Mouse (Mus musculus) erythroblast, embryonic 14.5 days (primary cell): Measurements from ENCODE around the gene Tmem108. TPM values are rescaled to one million over a fixed set of nuclear protein-coding genes. Genes with fewer than 3 reads are reported as not detected.

Experiments used
- H3K27me3 ChIP-seq: 2 replicates; pipeline ENCODE4 v1.6.1; 2012; ENCODE audit warnings: inconsistent platforms; ENCODE audit not compliant: control insufficient read depth
- H3K36me3 ChIP-seq: 2 replicates; pipeline ENCODE4 v1.6.1; 2012; ENCODE audit warnings: mild to moderate bottlenecking, inconsistent platforms; ENCODE audit not compliant: control insufficient read depth
- H3K4me1 ChIP-seq: 2 replicates; pipeline ENCODE4 v1.6.1; 2012; ENCODE audit warnings: inconsistent platforms; ENCODE audit not compliant: control insufficient read depth
- H3K4me3 ChIP-seq: replicated peaks from 2 replicates; pipeline ENCODE3; 2012; ENCODE audit warnings: moderate library complexity, mild to moderate bottlenecking, inconsistent platforms
- H3K9me3 ChIP-seq: 2 replicates; pipeline ENCODE4 v1.6.1; 2012; ENCODE audit warnings: low read length, inconsistent platforms, mixed read lengths; ENCODE audit not compliant: control insufficient read depth
- GATA1 ChIP-seq: IDR thresholded peaks from 2 replicates; pipeline ENCODE4 v1.6.1; 2012; ENCODE audit warnings: low read length, inconsistent platforms, mixed read lengths
- TAL1 ChIP-seq: IDR thresholded peaks from 3 replicates; pipeline ENCODE4 v1.6.1; 2012; ENCODE audit warnings: low read length, inconsistent platforms, mixed read lengths
- polyA plus RNA-seq: library from polyadenylated mRNA; stranded (reverse); fragments of >175 nt; gene quantifications from 2 replicates; pipeline ENCODE4 v1.2.3, GENCODE M21; 2012

Gene Tmem108
- polyA plus RNA-seq, 1 experiment: not detected

DNA sequence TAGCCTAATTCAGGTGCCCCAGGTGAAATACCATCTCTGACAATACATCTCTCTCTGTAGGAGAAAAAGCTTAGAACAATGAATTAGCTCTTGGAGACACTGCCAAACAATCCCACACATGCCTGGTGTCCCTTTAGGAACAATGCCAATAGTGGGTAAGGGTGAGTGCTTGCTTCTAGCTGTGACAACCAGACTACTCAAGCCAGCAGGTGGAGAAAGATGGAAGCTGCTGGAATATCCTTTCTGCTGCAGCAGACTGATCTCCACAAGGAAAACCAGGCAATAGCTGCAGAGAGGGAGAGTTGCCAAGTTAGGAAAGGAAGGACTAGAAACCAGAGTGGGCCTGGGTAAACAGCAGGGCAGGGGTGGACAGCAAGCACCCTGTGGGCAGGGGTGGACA, 67.8 kb downstream of the Tmem108 start:
- Histone ChIP-seq H3K36me3 (no peaks in the 10 kb centered on the region), H3K4me1 (no peaks in the 10 kb centered on the region), H3K27me3 (no peaks in the 10 kb centered on the region), H3K4me3 (no peak overlapping the region), H3K9me3 (peaks cover 11% of the 10 kb centered on the region)
- TF ChIP-seq GATA1 (no peak), TAL1 (no peak)

DNA sequence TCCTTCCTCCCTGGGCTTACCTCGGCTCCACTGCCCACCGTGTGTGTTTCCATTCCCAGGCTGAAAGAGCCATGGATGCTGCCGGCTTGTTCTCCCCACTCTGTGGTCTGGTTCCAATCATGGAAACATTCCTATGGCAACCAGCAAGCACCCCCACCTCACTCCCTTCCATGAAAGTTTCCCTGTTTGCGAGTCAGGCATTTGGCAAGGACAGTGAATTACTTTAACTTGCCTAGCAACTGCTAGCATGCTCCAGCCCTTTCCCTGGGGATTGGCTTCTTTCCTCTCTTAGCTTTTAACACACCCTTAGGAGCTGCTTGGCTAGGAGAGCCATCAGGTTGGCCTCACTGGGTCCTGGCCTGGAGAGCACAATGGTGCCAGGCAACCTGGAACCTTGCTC, 68.9 kb downstream of the Tmem108 start:
- Histone ChIP-seq H3K27me3 (no peaks in the 10 kb centered on the region), H3K9me3 (peaks cover 11% of the 10 kb centered on the region), H3K4me3 (no peak overlapping the region), H3K36me3 (no peaks in the 10 kb centered on the region), H3K4me1 (no peaks in the 10 kb centered on the region)
- no peak for TF ChIP-seq GATA1
- no peak for TF ChIP-seq TAL1

DNA sequence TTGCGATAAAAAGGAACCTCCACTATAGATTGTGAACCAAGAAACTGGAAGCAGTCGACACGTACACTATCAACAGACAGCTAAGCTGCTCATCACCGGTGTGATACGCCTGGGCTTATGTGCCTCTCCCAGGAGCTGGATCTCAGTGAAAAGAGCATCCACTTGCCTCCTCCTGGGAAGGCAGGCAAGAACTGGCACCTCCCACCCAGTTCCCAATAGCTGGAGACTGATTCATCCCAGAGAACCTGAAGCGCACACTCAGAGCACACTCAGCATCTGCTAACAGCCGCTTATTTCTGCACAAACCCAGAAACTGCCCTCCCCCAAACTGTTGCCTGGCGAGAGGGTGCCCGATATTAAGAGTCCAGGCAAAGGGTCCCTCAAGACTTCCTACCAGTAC, 69.8 kb downstream of the Tmem108 start:
- no peak overlapping the region for H3K4me3 ChIP-seq
- TF ChIP-seq GATA1 (no peak), TAL1 (no peak)
- no peaks in the 10 kb centered on the region for H3K4me1 ChIP-seq
- no peaks in the 10 kb centered on the region for H3K36me3 ChIP-seq
- peaks cover 9% of the 10 kb centered on the region for H3K9me3 ChIP-seq
- H3K27me3 ChIP-seq: no peaks in the 10 kb centered on the region

DNA sequence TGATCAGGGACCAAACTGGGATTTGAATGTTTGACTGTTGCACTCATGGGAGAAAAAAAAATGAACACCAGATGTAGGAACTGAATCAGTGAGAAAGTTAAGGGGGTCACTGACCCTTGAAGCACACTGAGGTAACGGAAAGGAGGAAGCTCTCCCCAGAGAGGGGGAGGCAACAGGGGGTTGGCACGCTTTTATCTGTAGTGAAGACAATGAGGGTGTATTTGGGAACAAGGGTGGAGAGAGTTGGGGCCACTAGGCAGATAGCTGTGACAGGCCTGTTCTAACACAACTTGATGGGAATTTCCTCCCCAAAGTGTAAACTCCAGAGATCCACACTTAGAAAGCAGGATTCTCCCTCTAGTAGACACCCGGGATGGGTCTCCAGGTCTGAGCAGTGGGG, 71.2 kb downstream of the Tmem108 start:
- TF ChIP-seq GATA1: no peak
- no peak for TF ChIP-seq TAL1
- no peaks in the 10 kb centered on the region for H3K27me3 ChIP-seq
- peaks cover 5% of the 10 kb centered on the region for H3K9me3 ChIP-seq
- no peaks in the 10 kb centered on the region for H3K36me3 ChIP-seq
- H3K4me3 ChIP-seq: no peak overlapping the region
- H3K4me1 ChIP-seq: no peaks in the 10 kb centered on the region

DNA sequence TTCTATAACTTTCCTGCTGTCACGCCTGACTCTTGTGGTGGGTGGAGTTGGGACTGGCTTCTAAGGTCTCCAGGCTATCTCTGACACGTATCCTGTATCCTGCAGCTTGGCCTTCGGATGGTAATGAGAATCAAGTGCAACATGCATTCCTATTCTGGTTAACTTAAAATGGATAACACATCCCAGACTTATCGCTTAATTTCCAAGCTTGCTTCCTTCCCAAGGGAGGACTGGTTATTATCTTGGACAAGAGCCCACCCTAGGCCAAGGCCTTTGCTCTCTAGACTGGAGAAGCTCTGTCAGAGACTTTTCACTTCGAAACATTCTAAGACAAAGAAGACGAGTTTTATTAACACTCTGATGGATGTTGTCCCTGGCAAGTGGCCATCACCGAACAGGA, 71.9 kb downstream of the Tmem108 start:
- H3K27me3 ChIP-seq: no peaks in the 10 kb centered on the region
- H3K36me3 ChIP-seq: no peaks in the 10 kb centered on the region
- no peak overlapping the region for H3K4me3 ChIP-seq
- peaks cover 2% of the 10 kb centered on the region; the same call in 1 of the 2 replicates for H3K9me3 ChIP-seq
- TF ChIP-seq TAL1 (no peak), GATA1 (no peak)
- no peaks in the 10 kb centered on the region for H3K4me1 ChIP-seq

DNA sequence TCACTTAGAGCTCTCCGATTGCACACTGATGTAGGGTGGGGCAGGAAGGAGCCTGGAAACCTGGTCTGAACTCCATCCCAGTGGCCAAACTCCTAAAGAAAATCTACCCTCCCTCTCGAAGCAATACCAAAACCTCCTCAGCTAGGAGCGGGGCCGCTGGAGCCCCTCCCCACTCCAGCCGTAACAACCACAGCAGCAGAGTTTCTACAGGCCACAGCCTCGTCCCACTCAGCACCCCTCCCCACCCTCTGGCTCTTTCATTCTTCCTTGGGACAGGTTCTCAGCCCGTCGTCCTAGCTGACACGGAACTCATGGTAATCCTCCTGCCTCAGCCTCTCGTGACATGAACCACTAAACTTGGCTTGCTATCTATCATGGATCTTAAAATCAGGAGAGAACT, 72.6 kb downstream of the Tmem108 start:
- Histone ChIP-seq H3K27me3 (no peaks in the 10 kb centered on the region), H3K36me3 (no peaks in the 10 kb centered on the region)
- TF ChIP-seq TAL1 (no peak), GATA1 (no peak)

DNA sequence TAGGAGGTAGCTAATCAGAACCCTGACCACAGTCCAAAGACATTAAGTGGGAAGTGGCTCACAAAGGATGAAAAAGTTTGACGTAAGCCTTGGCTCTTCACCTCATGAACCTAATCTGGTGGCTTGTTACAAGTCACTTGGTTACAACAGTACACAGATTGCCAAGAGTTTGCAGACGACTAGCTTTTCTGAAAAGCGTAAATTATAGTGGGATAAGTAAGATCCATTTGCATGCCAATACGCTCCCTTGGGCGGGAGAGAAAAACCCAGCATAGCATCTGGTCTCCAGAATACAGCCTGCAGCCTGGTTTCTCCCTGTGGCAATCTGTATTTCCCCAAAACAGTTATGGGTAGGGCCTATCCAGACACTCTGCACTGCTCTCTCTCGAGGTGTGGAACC, 74.5 kb downstream of the Tmem108 start:
- Histone ChIP-seq H3K4me3 (no peak overlapping the region), H3K9me3 (no peaks in the 10 kb centered on the region), H3K36me3 (no peaks in the 10 kb centered on the region), H3K4me1 (no peaks in the 10 kb centered on the region), H3K27me3 (no peaks in the 10 kb centered on the region)
- no peak for TF ChIP-seq GATA1
- TF ChIP-seq TAL1: no peak

More for the DNA sequence above, 72.6 kb downstream of the Tmem108 start:
- Histone ChIP-seq H3K4me3 (no peak overlapping the region), H3K4me1 (no peaks in the 10 kb centered on the region), H3K9me3 (peaks cover 2% of the 10 kb centered on the region; the same call in 1 of the 2 replicates)

DNA sequence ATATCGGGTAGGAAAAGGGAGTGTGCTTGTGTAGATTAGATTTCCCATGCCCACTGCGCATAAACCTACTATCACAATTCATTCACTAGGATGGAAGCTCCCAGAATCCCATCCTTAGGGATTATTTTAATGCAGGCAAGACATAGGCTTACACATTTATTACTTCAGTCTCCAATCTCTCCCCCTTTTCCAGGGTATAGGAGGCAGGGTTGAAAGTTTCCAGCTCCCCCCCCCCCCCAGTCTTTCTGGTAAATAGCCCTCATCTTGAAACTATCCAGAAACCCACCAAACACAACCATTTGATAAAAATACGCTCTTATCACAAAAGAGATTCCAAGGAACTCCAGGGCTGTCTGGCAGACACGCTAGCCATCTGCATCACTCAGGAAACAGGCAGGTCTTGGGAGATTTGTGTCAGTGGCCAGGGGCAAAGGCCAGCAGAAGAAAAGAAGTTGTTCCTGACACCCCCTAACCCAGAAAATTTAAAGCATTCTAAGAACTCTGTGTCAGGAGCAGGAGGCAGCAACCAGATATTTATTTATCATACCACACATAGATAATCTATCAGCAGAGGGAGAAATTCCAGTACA, 79.8 kb downstream of the Tmem108 start:
- H3K4me3 ChIP-seq: no peak overlapping the region
- no peaks in the 10 kb centered on the region for H3K9me3 ChIP-seq
- H3K27me3 ChIP-seq: no peaks in the 10 kb centered on the region
- H3K36me3 ChIP-seq: no peaks in the 10 kb centered on the region
- TF ChIP-seq TAL1 (no peak), GATA1 (no peak)
- H3K4me1 ChIP-seq: no peaks in the 10 kb centered on the region

DNA sequence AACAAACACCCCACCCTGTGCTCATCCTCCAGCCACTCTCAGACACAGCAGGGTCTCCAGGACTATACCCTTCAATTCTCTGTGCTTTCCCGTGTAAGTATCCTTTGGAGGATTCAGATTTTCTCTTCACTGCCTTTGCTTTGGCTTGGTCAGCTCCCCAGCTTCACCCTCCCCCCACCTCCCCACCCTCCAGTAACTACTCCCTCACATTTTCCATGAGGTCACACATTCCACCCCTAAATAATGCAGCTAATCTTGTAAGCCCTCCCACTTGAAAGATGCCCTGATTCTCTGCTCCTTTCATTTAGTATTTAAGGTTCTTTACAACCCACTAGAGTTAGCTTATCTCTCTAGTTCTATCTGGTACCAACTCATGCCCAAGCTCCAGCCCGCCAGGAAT, 82.4 kb downstream of the Tmem108 start:
- H3K36me3 ChIP-seq: no peaks in the 10 kb centered on the region
- H3K4me3 ChIP-seq: no peak overlapping the region
- no peaks in the 10 kb centered on the region for H3K4me1 ChIP-seq
- no peaks in the 10 kb centered on the region for H3K9me3 ChIP-seq
- H3K27me3 ChIP-seq: no peaks in the 10 kb centered on the region
- no peak for TF ChIP-seq TAL1
- no peak for TF ChIP-seq GATA1

DNA sequence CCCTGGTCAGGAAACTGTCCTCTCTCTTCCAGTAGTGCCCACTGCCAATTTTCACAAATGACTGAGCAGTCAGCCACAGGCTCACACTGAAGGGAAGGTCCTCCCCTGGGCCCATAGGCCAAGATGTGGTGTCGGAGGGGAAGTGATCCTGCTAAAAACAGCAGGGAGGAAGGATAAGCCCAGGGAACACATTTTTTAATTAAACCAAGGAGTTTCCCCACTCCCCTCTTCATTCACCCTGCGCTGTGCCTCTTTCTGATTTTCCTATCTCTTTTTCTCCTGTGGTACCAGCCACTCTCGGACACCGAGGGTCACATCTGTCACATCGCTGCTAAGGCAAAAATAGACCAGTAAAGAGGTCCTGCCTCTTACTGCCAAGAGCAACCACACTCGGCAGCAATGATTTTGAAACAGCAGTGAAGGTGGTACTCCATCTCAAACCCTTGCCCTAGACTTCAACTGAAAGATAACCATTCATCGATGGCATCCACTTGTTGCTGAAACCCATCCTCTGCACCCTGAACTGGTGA, 83.0 kb downstream of the Tmem108 start:
- no peak overlapping the region for H3K4me3 ChIP-seq
- TF ChIP-seq GATA1 (no peak), TAL1 (no peak)
- H3K36me3 ChIP-seq: no peaks in the 10 kb centered on the region
- H3K9me3 ChIP-seq: no peaks in the 10 kb centered on the region
- H3K4me1 ChIP-seq: no peaks in the 10 kb centered on the region
- no peaks in the 10 kb centered on the region for H3K27me3 ChIP-seq
